Mouse (Mus musculus) left cerebral cortex, postnatal 10 days (tissue): ENCODE measurements around the gene Dock9. TPM values are rescaled to one million over a fixed set of nuclear protein-coding genes. Genes with fewer than 3 reads are reported as not detected.
"Not testable (repeated sequence)": the region's sequence is repeated elsewhere in the genome, so short reads cannot be mapped to it uniquely, and the experiment has no call there.

Experiments
- DNase-seq, 2 experiments: peaks; one replicate each; pipeline ENCODE4 v3.0.0; 2021 to 2022; ENCODE audit warnings: low spot score in 2 of 2, mixed read lengths in 1 of 2; ENCODE audit errors: extremely low spot score in 1 of 2
- intact Hi-C: fragments of 180-260 bp; cut with DNase I; formaldehyde crosslinking; loops from one replicate; pipeline ENCODE4 v1.15.1; 2025
- total RNA-seq, 2 experiments: library from RNA; stranded (reverse); gene quantifications; 2 replicates each; pipeline ENCODE4 v1.2.3; 2021

The Dock9 gene
- total RNA-seq, 2 experiments from 2014 or later, result 181 to 185 TPM

DNA sequence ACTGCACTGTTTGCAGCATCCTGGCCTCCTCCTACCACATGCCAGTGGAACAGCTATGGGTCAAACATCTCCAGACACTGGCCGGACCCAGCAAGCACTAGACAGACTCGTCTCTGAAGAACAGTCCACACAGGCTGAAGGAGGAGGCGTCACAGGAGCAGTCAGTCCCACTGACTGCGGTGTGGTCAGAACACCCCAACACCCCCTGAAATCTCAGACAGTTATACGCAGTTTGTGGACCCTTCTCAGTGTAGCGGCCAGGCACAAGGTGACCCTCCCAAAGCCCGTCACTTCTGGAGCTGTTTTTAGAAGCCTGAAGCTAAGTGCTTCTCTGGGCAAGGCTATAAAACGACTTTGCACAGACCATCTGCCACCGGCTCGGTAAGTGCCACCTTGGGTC is 143.9 kb downstream of the Dock9 start:
- DNase-seq, result no peak
- intact Hi-C loops, result no loop called here

DNA sequence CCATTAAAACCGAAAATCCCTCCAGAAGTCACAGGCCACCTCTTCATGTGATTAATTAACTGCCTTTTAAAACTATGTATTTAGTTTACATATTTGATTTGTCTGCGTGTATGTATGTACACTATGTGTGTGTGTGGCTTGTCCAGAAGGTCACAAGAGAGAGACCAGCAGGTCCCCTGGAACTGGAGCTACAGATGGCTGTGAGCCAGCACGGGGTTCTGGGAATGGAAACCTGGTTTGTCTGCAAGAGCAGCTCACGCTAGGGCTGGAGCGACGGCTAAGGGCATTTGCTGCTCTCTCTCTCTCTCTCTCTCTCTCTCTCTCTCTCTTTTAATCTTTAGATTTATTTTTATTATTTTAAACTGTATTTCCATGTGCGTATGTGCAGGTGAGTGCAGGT is 144.4 kb downstream of the Dock9 start:
- no peak for DNase-seq
- intact Hi-C loops, result no loop called here

DNA sequence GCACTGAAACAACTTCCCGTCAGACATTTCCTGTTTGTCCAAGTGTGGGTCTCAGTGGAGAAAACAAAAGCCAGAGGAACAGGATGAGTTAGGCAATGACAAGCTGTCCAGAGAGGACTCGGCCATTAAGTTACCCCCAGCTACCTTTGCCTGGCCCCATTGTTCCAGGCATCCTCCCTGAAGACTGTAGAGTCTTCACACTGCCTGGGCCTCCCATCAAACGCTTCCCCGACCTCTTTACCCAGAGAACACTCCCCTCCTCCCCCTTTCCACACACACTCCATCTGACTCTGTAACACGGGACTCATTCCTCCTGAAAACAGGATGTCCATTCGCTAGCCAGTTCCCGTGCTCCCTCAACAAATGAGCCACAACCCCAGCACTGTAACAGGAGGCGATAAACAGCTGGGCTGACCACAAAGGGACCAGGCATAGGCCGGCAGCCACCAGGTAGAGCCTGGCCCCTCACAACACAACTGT is 149.0 kb downstream of the Dock9 start:
- no peak for DNase-seq
- intact Hi-C loops, result no loop called here

DNA sequence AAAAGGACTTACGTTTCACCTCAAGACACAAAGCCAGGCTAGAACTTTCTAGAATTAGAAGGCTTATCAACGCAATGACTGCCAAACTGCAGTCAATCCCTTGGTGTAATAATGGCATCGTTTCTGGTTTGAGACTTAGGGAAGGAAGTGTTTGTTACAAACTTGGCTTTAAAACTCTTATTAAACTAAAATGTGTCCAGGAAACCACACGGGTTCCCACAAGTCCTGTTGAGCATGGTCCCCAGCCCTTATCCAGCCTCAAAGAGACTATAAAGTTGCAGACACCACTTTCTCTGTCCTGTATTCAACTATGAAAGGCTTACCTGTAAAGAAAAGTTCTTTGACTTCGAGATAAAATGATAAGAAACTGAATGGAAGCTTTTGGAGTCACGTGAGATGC is 149.9 kb downstream of the Dock9 start:
- intact Hi-C loops, result no loop called here
- no peak for DNase-seq

GRCm38 (mm10) chr14:121646617-121647016 is 151.0 kb downstream of the Dock9 start:
- DNase-seq, result peak in 1 of 2 experiments; percentile 62
- intact Hi-C loops, result no loop called here

- intact Hi-C loops, result no loop called here
- no peak for DNase-seq
Observed at GRCm38 (mm10) chr14:121644302-121644701, 153.3 kb downstream of the Dock9 start.

GRCm38 (mm10) chr14:121641271-121641670 is 156.4 kb downstream of the Dock9 start:
- intact Hi-C loops, result no loop called here
- DNase-seq, result no peak

- intact Hi-C loops, result no loop called here
- DNase-seq, result peak in 1 of 2 experiments; percentile 58
Observed at GRCm38 (mm10) chr14:121636935-121637510, 160.6 kb downstream of the Dock9 start.

DNA sequence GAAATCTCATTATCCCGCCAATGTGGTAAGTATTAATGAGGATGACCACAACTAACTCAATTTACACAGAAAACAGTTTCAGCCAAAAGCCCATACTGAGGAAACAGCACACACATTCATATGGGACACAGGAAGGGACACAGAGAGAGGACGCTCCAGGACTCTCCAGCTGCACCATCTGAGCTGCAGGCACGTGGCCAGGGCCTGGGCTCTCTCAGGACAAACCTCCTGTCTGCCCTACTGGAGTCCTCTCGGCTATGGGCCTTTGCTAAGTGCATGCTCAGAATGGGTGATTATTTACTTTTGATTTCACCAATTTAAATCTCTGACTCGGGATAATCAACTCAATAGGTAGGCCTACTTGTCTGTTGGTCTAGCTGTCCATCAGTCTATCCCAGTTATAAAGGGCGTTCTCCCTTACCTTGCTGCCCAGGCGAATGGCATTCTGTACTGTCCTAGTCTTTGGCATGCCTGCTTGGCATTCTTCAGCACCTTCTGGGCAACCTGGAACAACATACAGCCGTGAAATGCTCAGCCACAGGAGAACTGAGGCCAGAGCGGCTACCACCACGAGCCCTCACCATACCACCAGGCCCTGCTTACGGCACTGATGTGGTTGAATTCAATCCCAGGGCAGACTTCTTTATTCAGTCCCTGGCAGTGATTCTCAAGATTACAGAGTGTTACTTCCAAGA is 162.8 kb downstream of the Dock9 start:
- DNase-seq, result peak in 1 of 2 experiments; percentile 69
- intact Hi-C loops, result no loop called here

- no peak for DNase-seq
- intact Hi-C loops, result no loop called here
Observed at GRCm38 (mm10) chr14:121634093-121634735, 163.4 kb downstream of the Dock9 start.

DNA sequence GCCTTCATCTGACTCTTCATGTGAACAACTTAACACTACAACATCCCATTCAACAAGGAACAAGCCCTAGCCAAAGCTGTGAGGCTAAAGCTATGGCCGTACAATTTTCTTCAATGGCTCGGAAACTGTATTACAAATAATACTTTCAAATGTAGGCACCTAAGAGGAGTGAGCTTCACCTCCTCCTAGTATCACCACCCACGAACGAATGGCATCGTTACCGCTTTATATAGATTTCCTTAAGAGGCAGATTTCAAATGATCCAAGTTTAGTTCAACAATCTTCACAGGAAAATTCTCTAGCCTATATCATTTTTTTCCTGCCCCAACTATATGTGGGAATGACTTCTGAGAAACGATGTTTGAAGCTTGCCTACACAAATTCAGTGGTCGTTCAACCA is 165.7 kb downstream of the Dock9 start:
- intact Hi-C loops, result no loop called here
- no peak for DNase-seq

GRCm38 (mm10) chr14:121626741-121627140 is 170.9 kb downstream of the Dock9 start:
- no peak for DNase-seq
- intact Hi-C loops, result no loop called here

DNA sequence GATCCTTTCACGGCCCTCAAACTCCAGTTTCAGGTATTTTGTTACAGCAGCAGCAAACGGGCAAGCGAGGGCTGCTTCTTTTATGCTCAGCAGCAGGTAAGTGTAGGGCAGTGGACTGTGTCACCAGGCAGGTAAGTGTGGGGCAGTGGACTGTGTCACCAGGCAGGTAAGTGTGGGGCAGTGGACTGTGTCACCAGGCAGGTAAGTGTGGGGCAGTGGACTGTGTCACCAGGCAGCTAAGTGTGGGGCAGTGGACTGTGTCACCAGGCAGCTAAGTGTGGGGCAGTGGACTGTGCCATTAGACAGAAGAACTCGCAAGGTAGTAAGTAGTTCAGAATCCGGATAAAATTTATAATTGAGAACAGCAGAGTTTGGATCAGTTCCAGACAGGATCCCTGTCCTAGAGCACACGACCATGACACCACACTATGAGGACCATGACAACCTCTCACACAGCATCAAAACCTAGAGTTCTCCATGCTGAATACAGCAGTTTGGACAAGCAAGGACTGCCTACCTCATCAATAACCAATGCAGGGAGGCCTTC is 173.6 kb downstream of the Dock9 start:
- intact Hi-C loops, DNase-seq: not testable (repeated sequence)

GRCm38 (mm10) chr14:121621806-121622205 is 175.8 kb downstream of the Dock9 start:
- DNase-seq, result no peak
- intact Hi-C loops, result no loop called here

GRCm38 (mm10) chr14:121620567-121620966 is 177.1 kb downstream of the Dock9 start:
- intact Hi-C loops, result no loop called here
- DNase-seq, result no peak

DNA sequence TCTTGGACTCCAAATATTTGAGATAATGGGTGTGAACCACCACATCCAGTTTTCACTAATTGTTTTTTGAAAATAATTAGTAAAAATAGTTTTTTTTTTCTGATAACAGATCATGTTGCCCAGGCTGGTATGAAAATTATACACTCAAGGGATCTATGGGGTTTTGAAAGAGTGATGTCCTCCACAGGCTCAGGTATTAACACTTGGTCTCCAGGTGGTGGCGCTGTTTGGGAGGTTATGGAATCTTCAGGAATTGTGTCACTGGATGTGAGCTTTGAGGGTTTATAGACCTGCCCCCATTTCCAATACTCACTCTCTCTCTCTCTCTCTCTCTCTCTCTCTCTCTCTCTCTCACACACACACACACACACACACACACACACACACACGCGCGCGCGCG is 177.5 kb downstream of the Dock9 start:
- DNase-seq, result no peak
- intact Hi-C loops, result no loop called here

- DNase-seq, result peak; percentile 77 to 87
- intact Hi-C loops, result loop anchor here (10.0 kb wide), 1 partner anchor 117 kb away; no protein-coding TSS in a partner anchor
Observed at GRCm38 (mm10) chr14:121617645-121618390, 179.8 kb downstream of the Dock9 start.

- DNase-seq, result peak in 1 of 2 experiments; percentile 55
- intact Hi-C loops, result loop anchor here (10.0 kb wide), 1 partner anchor 119 kb away; no protein-coding TSS in a partner anchor
Observed at GRCm38 (mm10) chr14:121615431-121615830, 182.2 kb downstream of the Dock9 start.
